Mouse (Mus musculus) erythroblast, embryonic 14.5 days (primary cell): ENCODE data around the gene 4933428G20Rik.

Source experiments
- GATA1 ChIP-seq: IDR thresholded peaks from 2 replicates; pipeline ENCODE4 v1.6.1; 2012; ENCODE audit warnings: low read length, inconsistent platforms, mixed read lengths
- TAL1 ChIP-seq: IDR thresholded peaks from 3 replicates; pipeline ENCODE4 v1.6.1; 2012; ENCODE audit warnings: low read length, inconsistent platforms, mixed read lengths

DNA sequence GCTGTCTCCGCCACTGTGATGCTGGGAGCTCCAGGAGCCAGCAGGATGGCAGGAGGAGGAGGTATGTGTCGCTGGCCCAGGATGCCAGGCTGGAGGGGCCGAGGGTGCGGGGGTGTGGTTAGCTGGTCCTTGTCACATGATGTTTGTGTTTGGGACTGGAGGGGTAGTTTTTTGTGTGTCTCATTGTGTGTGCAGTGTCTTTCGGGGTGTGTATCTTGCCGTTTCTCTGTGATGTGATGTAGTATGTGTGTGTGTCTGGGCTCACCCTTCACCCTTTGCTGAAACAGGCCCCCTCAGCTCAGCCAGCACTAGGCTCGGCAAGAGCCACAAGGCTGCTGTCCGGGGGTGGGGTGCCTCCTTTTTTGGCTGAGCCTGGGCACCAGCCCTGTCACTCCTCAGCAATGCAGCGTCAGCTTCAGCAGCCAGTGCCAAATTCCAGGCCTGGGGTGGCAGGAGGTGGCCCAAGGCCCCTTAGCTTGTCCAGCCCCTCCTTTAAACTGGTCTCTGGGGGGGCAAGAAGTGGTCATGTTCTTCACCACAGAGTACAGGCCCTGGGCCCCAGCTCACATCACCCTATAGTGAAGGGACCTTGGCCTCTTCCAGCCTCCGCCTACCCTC, 49.7 kb downstream of the 4933428G20Rik start:
- no peak for TF ChIP-seq TAL1
- no peak for TF ChIP-seq GATA1
